Mouse (Mus musculus): Measurements from ENCODE around the gene Fkbp10. TPM values are rescaled to one million over a fixed set of nuclear protein-coding genes. Genes with fewer than 3 reads are reported as not detected.

Gene Fkbp10
- 3.6 and 3.7 TPM in 2 replicates for polyA plus RNA-seq (2012; ENCODE audit: low replicate concordance)

DNA sequence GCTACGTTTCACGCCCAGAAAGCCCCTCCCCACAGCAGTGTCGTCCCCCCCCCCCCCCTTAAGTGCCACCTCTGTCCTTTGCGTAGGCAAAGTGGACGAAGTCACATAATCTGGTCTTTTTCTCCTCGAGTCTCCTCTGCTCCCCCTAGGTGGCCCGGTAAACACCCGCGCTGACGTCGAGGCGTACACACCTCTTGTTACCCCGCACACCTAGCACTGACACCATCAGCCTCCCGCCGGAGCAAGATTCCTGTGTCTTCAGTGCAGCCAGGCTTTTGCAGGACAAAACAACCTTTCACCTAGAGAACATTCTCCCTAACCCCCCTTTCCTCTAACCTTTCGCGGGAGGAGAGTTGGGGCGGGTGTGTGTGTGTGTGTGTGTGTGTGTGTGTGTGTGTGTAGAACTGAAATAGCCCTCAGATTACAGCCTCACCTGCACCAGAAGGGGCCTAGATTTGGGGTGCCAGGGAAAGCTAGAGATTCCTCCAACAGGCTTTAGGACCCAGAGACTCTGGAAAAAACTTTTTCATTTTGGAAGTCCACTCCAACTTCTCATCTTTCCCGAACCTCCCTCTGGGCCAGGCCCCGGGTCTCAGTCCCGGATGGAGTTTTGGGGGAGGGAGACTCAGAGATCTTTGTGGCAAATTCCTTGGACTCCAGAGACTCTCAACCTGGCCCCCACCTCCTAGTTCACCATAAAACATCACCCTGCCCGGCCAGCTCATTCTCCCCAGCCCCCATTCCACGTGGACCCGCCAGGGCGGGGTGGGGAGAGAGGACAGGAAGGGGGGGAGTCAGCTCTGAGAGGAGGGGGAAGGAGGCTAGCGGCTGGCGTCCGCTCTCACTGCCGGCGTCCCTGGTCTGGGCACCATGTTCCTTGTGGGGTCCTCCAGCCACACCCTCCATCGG, at the start of gene Fkbp10:
Gene Fkbp10 (plus strand): TSS at position 784 of the 909 bp plus-strand sequence.

DNA sequence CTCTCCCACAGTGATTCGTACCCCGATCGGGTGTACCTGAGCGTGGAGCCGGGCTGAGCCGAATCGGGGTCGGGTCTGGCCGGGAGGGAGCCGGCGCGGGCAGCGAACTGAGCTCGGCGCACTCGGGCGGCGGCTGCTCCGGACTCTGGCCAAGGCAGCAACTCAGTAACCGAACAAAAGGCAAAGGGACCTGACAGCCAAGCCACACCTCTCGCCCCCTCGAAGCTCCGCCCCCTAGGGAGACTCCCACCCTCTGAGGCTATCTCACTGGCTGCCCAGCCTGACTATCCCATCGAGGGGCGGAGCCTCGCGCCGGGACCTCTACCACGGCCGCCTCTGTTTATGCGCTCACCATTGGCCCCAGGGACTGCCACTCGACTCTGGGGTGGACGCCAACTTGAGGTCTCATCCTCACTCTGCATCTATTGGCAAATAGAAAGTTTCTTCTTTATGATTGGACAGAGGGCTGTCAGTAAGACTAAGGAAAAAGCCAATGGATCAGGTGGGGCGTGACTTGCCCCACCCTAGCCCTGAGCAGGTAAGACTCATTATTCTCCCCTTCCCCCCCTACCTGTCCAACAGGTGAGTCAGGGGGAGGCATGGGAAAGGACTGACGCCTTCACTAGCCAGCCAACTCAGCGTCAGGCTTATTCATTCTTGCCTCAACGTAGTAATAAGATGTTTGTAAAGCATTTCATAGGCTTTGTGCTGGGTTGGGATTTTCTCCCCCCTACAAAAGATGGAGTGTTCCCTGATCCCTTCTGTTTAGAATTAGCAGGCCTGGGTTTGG, 17.7 kb upstream of the Fkbp10 start, which contains the start of gene Jup:
Gene Jup (minus strand): TSS at position 164 of the 790 bp plus-strand sequence.

DNA sequence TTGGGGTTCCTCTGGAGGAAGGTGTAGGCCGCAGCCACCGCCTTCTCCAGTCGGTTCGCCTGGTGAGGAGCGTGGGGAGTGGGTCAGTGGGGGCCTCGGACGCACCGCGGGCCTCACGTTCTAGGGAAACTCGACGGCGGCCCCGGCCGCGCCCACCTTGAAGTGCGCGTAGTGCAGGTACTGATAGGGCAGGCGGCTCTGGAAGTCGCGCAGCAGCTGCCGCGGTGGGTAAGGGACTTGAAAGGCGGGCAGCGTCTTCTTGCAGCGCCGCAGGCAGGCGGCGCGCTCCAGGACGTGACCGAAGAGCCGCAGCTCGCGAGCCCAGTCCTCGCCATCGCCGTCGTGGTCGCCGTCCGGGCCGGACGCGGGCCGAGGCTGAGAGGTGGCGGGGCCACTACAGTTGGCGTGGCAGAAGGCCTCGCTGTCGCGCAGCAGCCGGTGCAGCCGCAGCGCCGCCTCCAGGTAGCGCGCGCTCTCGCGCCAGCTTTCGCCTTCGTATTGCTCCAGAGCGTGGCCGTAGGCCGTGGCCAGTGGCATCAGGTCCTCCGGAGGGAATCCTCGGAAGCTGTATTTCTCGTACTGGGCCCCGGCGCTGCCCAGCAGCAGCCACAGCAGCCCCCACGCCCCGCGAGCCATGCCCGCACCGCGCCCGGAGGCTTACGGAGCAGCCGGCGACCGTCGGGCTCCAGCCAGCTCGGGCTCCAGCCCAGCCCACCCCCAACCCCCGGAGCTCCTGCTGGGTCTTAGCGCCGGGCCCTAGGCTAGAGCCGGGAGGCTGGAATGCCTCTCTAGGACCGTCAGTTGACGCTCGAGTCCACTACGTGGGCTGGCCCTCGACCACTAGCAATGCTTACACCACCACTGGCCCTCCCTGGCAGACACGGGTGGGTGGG, 1.2 kb upstream of the Fkbp10 start, which contains the start of gene P3h4:
Gene P3h4 (minus strand): TSS at position 816 of the 893 bp plus-strand sequence.

DNA sequence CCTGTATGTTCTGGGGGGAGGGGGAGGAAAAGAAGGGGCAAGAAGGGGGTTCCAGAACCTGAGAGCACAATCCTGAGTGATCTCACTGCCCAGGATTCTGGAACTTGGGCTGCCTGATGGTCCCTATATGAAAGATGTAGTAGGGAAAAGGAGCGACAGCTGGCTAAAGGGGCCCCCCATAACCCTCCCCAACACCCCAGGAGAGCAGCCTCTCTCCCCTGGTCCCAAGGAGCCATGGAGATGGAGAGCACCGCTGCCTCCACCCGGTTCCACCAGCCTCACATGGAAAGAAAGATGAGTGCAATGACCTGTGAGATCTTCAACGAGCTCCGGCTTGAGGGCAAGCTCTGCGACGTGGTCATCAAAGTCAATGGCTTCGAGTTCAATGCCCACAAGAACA, 26.3 kb downstream of the Fkbp10 start, which contains the start of the genes Nt5c3b and Klhl10:
Gene Nt5c3b (minus strand): TSS at position 12 of the 400 bp plus-strand sequence.
Gene Klhl10 (plus strand): TSS at position 121 of the 400 bp plus-strand sequence.

DNA sequence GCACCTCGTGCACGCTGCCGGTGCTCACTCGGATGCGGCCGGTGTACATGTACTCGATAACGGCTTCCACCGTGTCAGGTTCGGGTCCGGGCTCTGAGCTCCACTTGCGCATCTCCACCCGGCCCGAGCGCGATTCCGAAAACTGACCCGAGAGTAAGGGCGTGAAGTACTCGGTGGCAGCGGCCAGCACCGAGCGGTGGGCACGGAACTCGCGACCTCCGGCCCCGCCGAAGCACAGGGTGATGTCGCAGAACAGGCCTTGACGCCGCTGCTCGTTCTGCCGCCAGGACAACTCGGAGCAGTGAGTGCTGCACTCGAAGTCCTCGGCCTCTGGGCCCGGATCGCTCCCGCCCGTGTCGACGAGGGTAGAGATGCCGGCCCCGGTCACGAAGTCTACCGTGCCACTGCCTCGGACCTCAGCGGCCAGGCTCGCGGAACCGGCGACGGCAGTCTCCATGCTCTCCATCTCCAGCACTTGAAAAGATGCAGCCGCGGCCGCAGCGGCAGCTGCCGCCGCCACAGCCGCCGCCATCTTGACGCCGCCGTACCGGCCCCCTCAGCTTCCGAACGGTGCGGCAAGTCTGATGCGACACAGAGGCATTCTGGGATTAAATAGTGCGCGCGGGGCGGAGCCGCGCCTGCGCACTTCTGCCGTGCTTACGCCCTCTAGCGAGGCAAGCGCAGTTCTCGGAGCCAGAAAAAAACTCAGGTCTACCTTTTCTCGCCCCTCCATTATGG, 56.9 kb downstream of the Fkbp10 start, which contains the start of gene Klhl11:
Gene Klhl11 (minus strand): TSS at position 545 of the 738 bp plus-strand sequence.

Other genes starting within 250 kb of the Fkbp10 start
- gene Krt9, start 222.5 kb upstream of the Fkbp10 start, polyA plus RNA-seq (2012; ENCODE audit: low replicate concordance), result not detected in 2 replicates
- gene Krt14, start 208.1 kb upstream of the Fkbp10 start, polyA plus RNA-seq (2012; ENCODE audit: low replicate concordance), result 0.23 and 0.48 TPM in 2 replicates
- not detected in 2 replicates for gene Krt16, start 166.8 kb upstream of the Fkbp10 start, polyA plus RNA-seq (2012; ENCODE audit: low replicate concordance)
- gene Krt17, start 154.7 kb upstream of the Fkbp10 start, polyA plus RNA-seq (2012; ENCODE audit: low replicate concordance), result 0.51 TPM in 1 of 2 replicates, not detected in the other
- not detected in 2 replicates for gene Krt42, start 145.8 kb upstream of the Fkbp10 start, polyA plus RNA-seq (2012; ENCODE audit: low replicate concordance)
- 561 and 639 TPM in 2 replicates for gene Eif1, start 95.8 kb upstream of the Fkbp10 start, polyA plus RNA-seq (2012; ENCODE audit: low replicate concordance)
- gene Gast, start 81.3 kb upstream of the Fkbp10 start, polyA plus RNA-seq (2012; ENCODE audit: low replicate concordance), result not detected in 2 replicates
- 3.3 and 4.1 TPM in 2 replicates for gene Hap1, start 59.6 kb upstream of the Fkbp10 start, polyA plus RNA-seq (2012; ENCODE audit: low replicate concordance)
- gene Jup, start 17.9 kb upstream of the Fkbp10 start, polyA plus RNA-seq (2012; ENCODE audit: low replicate concordance), result 24.0 and 30.2 TPM in 2 replicates
- 0.80 and 1.4 TPM in 2 replicates for gene P3h4, start 861 bp upstream of the Fkbp10 start, polyA plus RNA-seq (2012; ENCODE audit: low replicate concordance)
- gene Nt5c3b, start 26.1 kb downstream of the Fkbp10 start, polyA plus RNA-seq (2012; ENCODE audit: low replicate concordance), result 58.2 and 66.2 TPM in 2 replicates
- gene Klhl10, start 26.2 kb downstream of the Fkbp10 start, polyA plus RNA-seq (2012; ENCODE audit: low replicate concordance), result not detected in 2 replicates
- 2.6 and 3.0 TPM in 2 replicates for gene Klhl11, start 57.0 kb downstream of the Fkbp10 start, polyA plus RNA-seq (2012; ENCODE audit: low replicate concordance)
- 4.5 and 57.8 TPM in 2 replicates for gene Acly, start 112.3 kb downstream of the Fkbp10 start, polyA plus RNA-seq (2012; ENCODE audit: low replicate concordance)
- not detected in 2 replicates for gene Ttc25, start 129.9 kb downstream of the Fkbp10 start, polyA plus RNA-seq (2012; ENCODE audit: low replicate concordance)
- gene Cnp, start 159.2 kb downstream of the Fkbp10 start, polyA plus RNA-seq (2012; ENCODE audit: low replicate concordance), result 26.2 and 47.0 TPM in 2 replicates
- 15.7 and 34.6 TPM in 2 replicates for gene Nkiras2, start 203.5 kb downstream of the Fkbp10 start, polyA plus RNA-seq (2012; ENCODE audit: low replicate concordance)
- 21.8 and 31.1 TPM in 2 replicates for gene Dnajc7, start 204.5 kb downstream of the Fkbp10 start, polyA plus RNA-seq (2012; ENCODE audit: low replicate concordance)

Data from leukemia stem cell, adult 10-12 weeks (primary cell).